Mouse (Mus musculus) MEL (cell line): ENCODE measurements around the gene Lmo7. TPM values are rescaled to one million over a fixed set of nuclear protein-coding genes. Genes with fewer than 3 reads are reported as not detected.

Experiments used
- DNase-seq: peaks from one replicate; pipeline ENCODE4 v3.0.0; 2011; ENCODE audit warnings: low read depth, low spot score
- H3K27ac ChIP-seq: 2 replicates; pipeline ENCODE4 v1.5.1; 2012; ENCODE audit warnings: low read depth, mild to moderate bottlenecking, control low read depth, low read length, moderate library complexity; ENCODE audit not compliant: control insufficient read depth
- H3K27me3 ChIP-seq, 2 experiments: fragments of 150-350 bp in 1 of 2; sonication (generic) in 1 of 2; 2 replicates each; pipeline ENCODE4 v1.6.1; 2012; ENCODE audit warnings: low read length in 2 of 2, mild to moderate bottlenecking in 2 of 2, improper control_type of control experiment in 1 of 2, moderate library complexity in 1 of 2; ENCODE audit not compliant: insufficient read depth in 2 of 2, control insufficient read depth in 1 of 2
- H3K36me3 ChIP-seq, 2 experiments: 2 replicates each; pipeline ENCODE4 v1.6.1; 2012 to 2014; ENCODE audit warnings: low read length in 2 of 2, improper control_type of control experiment in 1 of 2, inconsistent platforms in 1 of 2, mild to moderate bottlenecking in 1 of 2; ENCODE audit not compliant: insufficient read depth in 2 of 2, control insufficient read depth in 1 of 2
- H3K4me1 ChIP-seq, 2 experiments: fragments of 150-350 bp in 1 of 2; sonication (generic) in 1 of 2; 2 replicates each; pipeline ENCODE4 v1.6.1; 2012; ENCODE audit warnings: low read length in 2 of 2, improper control_type of control experiment in 1 of 2, mild to moderate bottlenecking in 1 of 2; ENCODE audit not compliant: insufficient read depth in 2 of 2, control insufficient read depth in 1 of 2
- H3K4me3 ChIP-seq, 2 experiments: fragments of 150-350 bp in 1 of 2; sonication (generic) in 1 of 2; 2 replicates each; pipeline ENCODE4 v1.5.1; 2012; ENCODE audit warnings: low read depth in 2 of 2, low read length in 2 of 2, mild to moderate bottlenecking in 2 of 2, moderate library complexity in 2 of 2, control low read depth in 1 of 2, improper control_type of control experiment in 1 of 2; ENCODE audit not compliant: control insufficient read depth in 1 of 2, insufficient read depth in 1 of 2
- H3K79me2 ChIP-seq: 2 replicates; pipeline ENCODE4 v1.6.1; 2012; ENCODE audit warnings: mild to moderate bottlenecking, low read length, moderate library complexity; ENCODE audit not compliant: control insufficient read depth, poor library complexity, insufficient read depth
- H3K9ac ChIP-seq: 2 replicates; pipeline ENCODE4 v1.6.1; 2012; ENCODE audit warnings: low read depth, mild to moderate bottlenecking, control low read depth, low read length, moderate library complexity; ENCODE audit not compliant: control insufficient read depth, poor library complexity, severe bottlenecking
- H3K9me3 ChIP-seq: fragments of 150-350 bp; sonication (generic); replicated peaks from 2 replicates; pipeline ENCODE4 v1.6.1; 2012; ENCODE audit warnings: mild to moderate bottlenecking, low read length, improper control_type of control experiment, moderate library complexity; ENCODE audit not compliant: insufficient read depth
- ELF1 ChIP-seq: IDR thresholded peaks from 2 replicates; pipeline ENCODE4 v1.6.1; 2014; ENCODE audit warnings: low read depth, mild to moderate bottlenecking, inconsistent platforms, low read length, improper control_type of control experiment, moderate library complexity
- JUND ChIP-seq: IDR thresholded peaks from 2 replicates; pipeline ENCODE4 v1.6.1; 2011; ENCODE audit warnings: low read depth, mild to moderate bottlenecking, improper control_type of control experiment, low read length
- MAZ ChIP-seq: IDR thresholded peaks from 2 replicates; pipeline ENCODE4 v1.6.1; 2012; ENCODE audit warnings: low read depth, mild to moderate bottlenecking, inconsistent platforms, low read length, improper control_type of control experiment
- MYB ChIP-seq: IDR thresholded peaks from 2 replicates; pipeline ENCODE4 v1.6.1; 2011; ENCODE audit warnings: mild to moderate bottlenecking, low read depth, low read length, improper control_type of control experiment
- RAD21 ChIP-seq: IDR thresholded peaks from 2 replicates; pipeline ENCODE4 v1.6.1; 2011; ENCODE audit warnings: mild to moderate bottlenecking, low read depth, low read length, improper control_type of control experiment
- RCOR1 ChIP-seq: IDR thresholded peaks from 2 replicates; pipeline ENCODE4 v1.6.1; 2012; ENCODE audit warnings: low read depth, mild to moderate bottlenecking, inconsistent platforms, low read length, improper control_type of control experiment
- SMC3 ChIP-seq: IDR thresholded peaks from 2 replicates; pipeline ENCODE4 v1.6.1; 2011; ENCODE audit warnings: low read depth, low read length, improper control_type of control experiment
- TBP ChIP-seq: IDR thresholded peaks from 2 replicates; pipeline ENCODE4 v1.8.0; 2011; ENCODE audit warnings: low read depth, low read length, improper control_type of control experiment
- UBTF ChIP-seq: IDR thresholded peaks from 2 replicates; pipeline ENCODE4 v1.6.1; 2012; ENCODE audit warnings: low read depth, mild to moderate bottlenecking, inconsistent platforms, low read length, improper control_type of control experiment, moderate library complexity, borderline replicate concordance; ENCODE audit not compliant: insufficient read depth
- USF2 ChIP-seq, 2 experiments: IDR thresholded peaks; 2 replicates each; pipeline ENCODE4 v1.6.1; 2011 to 2012; ENCODE audit warnings: improper control_type of control experiment in 2 of 2, low read length in 2 of 2, borderline replicate concordance in 1 of 2, inconsistent platforms in 1 of 2, low read depth in 1 of 2, mild to moderate bottlenecking in 1 of 2; ENCODE audit not compliant: insufficient read depth in 1 of 2
- ZC3H11A ChIP-seq: IDR thresholded peaks from 2 replicates; pipeline ENCODE4 v1.6.1; 2012; ENCODE audit warnings: low read depth, mild to moderate bottlenecking, inconsistent platforms, low read length, improper control_type of control experiment
- ZKSCAN1 ChIP-seq: IDR thresholded peaks from 2 replicates; pipeline ENCODE4 v1.6.1; 2012; ENCODE audit warnings: low read depth, mild to moderate bottlenecking, inconsistent platforms, low read length, improper control_type of control experiment, moderate library complexity
- ZMIZ1 ChIP-seq: IDR thresholded peaks from 2 replicates; pipeline ENCODE4 v1.6.1; 2012; ENCODE audit warnings: low read depth, mild to moderate bottlenecking, inconsistent platforms, low read length, improper control_type of control experiment, moderate library complexity
- polyA plus RNA-seq, 2 experiments: library from polyadenylated mRNA; stranded (reverse) in 1 of 2; unstranded in 1 of 2; fragments of >175 nt in 1 of 2; fragments of >200 nt in 1 of 2; gene quantifications; 2 replicates each; pipeline versions ENCODE4 v1.2.1 to v1.2.4; 2012; ENCODE audit warnings: low replicate concordance in 2 of 2, low read depth in 1 of 2; ENCODE audit not compliant: insufficient read length in 2 of 2, insufficient read depth in 1 of 2, missing spikeins in 1 of 2
- total RNA-seq: library from RNA; depleted of rRNA; stranded (reverse); fragments of 300-350 nt; gene quantifications from 2 replicates; pipeline ENCODE4 v1.2.3, GENCODE M21; 2012

Lmo7 gene
- total and polyA plus RNA-seq, 3 experiments: not detected

DNA sequence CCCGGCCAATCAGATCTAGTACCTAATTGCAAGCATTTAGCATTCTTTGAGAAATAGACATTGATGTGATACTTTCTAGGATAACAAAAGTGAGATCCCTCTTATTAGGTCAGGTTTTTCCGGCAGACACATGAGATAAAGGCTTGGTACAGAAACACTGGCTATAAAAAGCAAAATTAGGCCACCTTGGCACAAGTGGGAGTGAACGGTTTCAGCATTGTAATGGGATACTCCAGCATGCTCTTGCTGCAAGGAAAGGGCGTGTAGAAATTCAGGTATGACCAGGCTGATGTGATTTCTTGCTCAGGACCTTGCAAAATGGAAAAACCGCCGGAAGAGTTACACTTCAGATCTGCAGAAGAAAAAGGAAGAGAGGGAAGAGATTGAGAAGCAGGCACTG lies 168.5 kb downstream of the Lmo7 start:
- no peak for DNase-seq
- Histone ChIP-seq H3K27me3 (no peaks in the 10 kb centered on the region), H3K9ac (no peak overlapping the region), H3K9me3 (no peaks in the 10 kb centered on the region), H3K27ac (no peak overlapping the region), H3K4me1 (no peaks in the 10 kb centered on the region), H3K79me2 (no peaks in the 10 kb centered on the region), H3K36me3 (no peaks in the 10 kb centered on the region), H3K4me3 (no peak overlapping the region)
- TF ChIP-seq SMC3: no peak
- TF ChIP-seq UBTF: no peak
- TF ChIP-seq MYB: no peak

DNA sequence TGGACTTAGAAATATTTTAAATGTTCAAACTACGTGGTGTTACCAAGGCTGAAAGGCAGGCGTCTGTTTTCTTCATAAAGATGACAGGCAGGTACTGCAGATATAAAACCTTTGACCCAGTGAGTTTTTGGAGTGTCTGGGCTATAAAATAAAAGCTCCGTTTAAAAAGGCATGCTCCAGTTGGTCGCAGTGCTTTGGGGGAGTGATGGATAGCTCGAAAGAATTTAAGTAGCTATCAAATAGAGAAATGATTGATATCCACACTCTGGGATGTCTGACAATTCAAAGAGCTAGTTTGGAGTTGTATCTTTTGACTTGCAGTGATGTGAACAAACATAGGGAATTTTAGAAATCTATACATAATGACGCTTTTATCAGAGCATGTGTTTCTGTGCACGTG lies 171.7 kb downstream of the Lmo7 start:
- no peak for DNase-seq
- H3K79me2 ChIP-seq: no peaks in the 10 kb centered on the region
- H3K27me3 ChIP-seq: no peaks in the 10 kb centered on the region
- H3K36me3 ChIP-seq: no peaks in the 10 kb centered on the region
- H3K9me3 ChIP-seq: no peaks in the 10 kb centered on the region
- H3K9ac ChIP-seq: no peak overlapping the region
- H3K27ac ChIP-seq: no peak overlapping the region
- no peak for TF ChIP-seq RAD21
- TF ChIP-seq MYB: no peak
- TF ChIP-seq MAZ: no peak
- TF ChIP-seq ELF1: no peak
- TF ChIP-seq TBP: no peak
- no peak for TF ChIP-seq ZC3H11A
- TF ChIP-seq ZKSCAN1: no peak
- no peaks in the 10 kb centered on the region for H3K4me1 ChIP-seq
- H3K4me3 ChIP-seq: no peak overlapping the region

DNA sequence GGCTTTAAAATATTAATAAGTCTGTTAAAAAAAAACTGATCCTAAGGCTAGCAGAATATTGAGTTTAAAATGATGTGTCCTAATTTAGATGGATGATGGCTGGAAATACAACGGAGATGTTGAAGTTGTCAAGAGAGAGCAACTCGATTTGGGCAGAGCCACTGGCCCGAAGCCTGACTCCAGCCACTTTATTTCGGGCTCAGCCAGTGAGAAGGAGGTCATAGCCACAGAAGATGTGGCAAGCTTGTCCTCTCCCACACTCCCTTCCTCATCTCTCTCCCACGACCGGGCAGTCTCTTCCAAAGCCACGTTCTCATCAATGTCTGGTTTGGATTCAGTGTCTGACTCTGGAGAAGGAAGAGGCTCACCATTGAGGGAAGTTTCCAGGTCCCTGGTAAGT lies 172.2 kb downstream of the Lmo7 start:
- Histone ChIP-seq H3K4me3 (no peak overlapping the region), H3K9me3 (no peaks in the 10 kb centered on the region), H3K27ac (no peak overlapping the region), H3K36me3 (no peaks in the 10 kb centered on the region), H3K27me3 (no peaks in the 10 kb centered on the region), H3K79me2 (no peaks in the 10 kb centered on the region), H3K4me1 (no peaks in the 10 kb centered on the region), H3K9ac (no peak overlapping the region)
- TF ChIP-seq ELF1: no peak
- TF ChIP-seq RCOR1: no peak
- no peak for DNase-seq

DNA sequence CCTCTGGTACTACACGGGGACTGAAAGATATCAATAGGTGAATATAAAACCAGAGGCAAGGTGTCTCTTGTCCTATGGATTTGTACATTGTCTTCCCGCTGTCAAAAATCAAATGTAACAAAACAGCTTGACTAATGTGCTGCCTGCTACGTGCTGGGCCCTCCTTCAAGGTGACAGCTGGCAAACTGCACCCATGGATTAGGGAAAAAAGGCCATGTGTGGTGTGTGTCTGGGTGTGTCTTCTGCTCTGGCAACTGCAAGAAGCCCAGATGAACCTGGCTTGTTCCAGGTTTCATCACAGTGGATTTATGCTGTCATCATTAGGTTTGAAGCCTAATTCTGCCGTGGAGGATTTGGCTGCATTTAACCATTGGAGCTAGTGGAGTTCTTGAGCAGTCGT lies 174.0 kb downstream of the Lmo7 start:
- H3K9me3 ChIP-seq: no peaks in the 10 kb centered on the region
- no peak for TF ChIP-seq ZMIZ1
- no peak for TF ChIP-seq TBP
- TF ChIP-seq USF2 (IDR thresholded peaks at IDR 0.05; ENCODE audit: borderline replicate concordance in 1 of 2, insufficient read depth in 1 of 2, low read depth in 1 of 2, low read length in 2 of 2): no peak
- TF ChIP-seq RAD21: no peak
- no peak for TF ChIP-seq JUND
- TF ChIP-seq, all 39 proteins: peak for 0
- Histone ChIP-seq H3K36me3 (no peaks in the 10 kb centered on the region), H3K79me2 (no peaks in the 10 kb centered on the region), H3K27ac (no peak overlapping the region), H3K9ac (no peak overlapping the region), H3K4me3 (no peak overlapping the region), H3K27me3 (no peaks in the 10 kb centered on the region), H3K4me1 (no peaks in the 10 kb centered on the region)
- DNase-seq: no peak
